ENCODE assay signal across 8 mouse cellular contexts in genomic region chr10:22402225-22402917, GRCm38 (mm10). TPM values are rescaled to one million over a fixed set of nuclear protein-coding genes. Genes with fewer than 3 reads are reported as not detected.
A peak's percentile ranks its signal among the peaks of the same experiment; 100 is the strongest.
DNase-seq lines count a peak whose midpoint lies in the region; ATAC-seq and TF ChIP-seq lines count a peak whose summit lies in the region.
"Not testable (repeated sequence)": the region's sequence is repeated elsewhere in the genome, so short reads cannot be mapped to it uniquely, and the experiment has no call there.

No protein-coding gene starts in this region.

- intact Hi-C loops in left cerebral cortex, adult 2 months (cut with DNase I): not testable (repeated sequence)

- DNase-seq in MEL-GATA-1-ER (ENCODE audit: extremely low read depth, low read depth): peak; percentile 30
- DNase-seq in embryo, embryonic 9.5 days (ENCODE audit: extremely low spot score): peak; percentile 63
- peak; percentile 33 to 58 for DNase-seq in heart, adult 18-20 months
- DNase-seq in intestine, embryonic 14.5 days (ENCODE audit: low spot score): peak; percentile 70
- DNase-seq in left cerebral cortex, adult 2 months (ENCODE audit: extremely low spot score in 1 of 2, low spot score in 2 of 2): peak; percentile 7 to 34
- DNase-seq in lung, postnatal 25 days (ENCODE audit: low spot score): peak; percentile 41
- DNase-seq in ovary, postnatal 36 days (ENCODE audit: low spot score): peak; percentile 57
- peak; percentile 60 for DNase-seq in thymus, postnatal 0 days (ENCODE audit: low spot score)

- H3K27ac ChIP-seq in intestine, embryonic 14.5 days (ENCODE audit: low read depth); left cerebral cortex, adult 2 months: not testable (repeated sequence)

- TF ChIP-seq CTCF in left cerebral cortex, adult 2 months (IDR thresholded peaks at IDR 0.05): peak; percentile 51

- H3K9ac ChIP-seq in intestine, embryonic 14.5 days (ENCODE audit: low read length): not testable (repeated sequence)

- not testable (repeated sequence) for H3K4me1 ChIP-seq in intestine, embryonic 14.5 days (replicated peaks; ENCODE audit: control insufficient read depth, insufficient read depth, low read length)

- 4% methylated on average over 9 of the region's 11 CpGs for WGBS in intestine, embryonic 14.5 days

- not testable (repeated sequence) for H3K27me3 ChIP-seq in intestine, embryonic 14.5 days (replicated peaks; ENCODE audit: control insufficient read depth, insufficient read depth, low read length)

- not testable (repeated sequence) for H3K36me3 ChIP-seq in intestine, embryonic 14.5 days (ENCODE audit: control insufficient read depth, insufficient read depth, low read length)

- not testable (repeated sequence) for H3K9me3 ChIP-seq in intestine, embryonic 14.5 days (ENCODE audit: control insufficient read depth, low read length)

- ATAC-seq in intestine, embryonic 14.5 days (replicated peaks; ENCODE audit: low FRiP score, low TSS enrichment, low read depth): peak; percentile 79

- H3K4me2 ChIP-seq in intestine, embryonic 14.5 days (ENCODE audit: low read length): not testable (repeated sequence)

- not testable (repeated sequence) for H3K4me3 ChIP-seq in intestine, embryonic 14.5 days (ENCODE audit: low read depth, low read length); left cerebral cortex, adult 2 months

RNA-seq across cellular contexts. Expression of gene Raet1d, which starts 42.0 kb away (rescaled TPM):
- not detected for total RNA-seq in heart, adult 18-20 months (2021)
- 8.8 and 9.7 TPM in 2 replicates for polyA plus RNA-seq in intestine, embryonic 14.5 days (2014; fragmentation: Nextera tagmentation; extraction: Ambion mirVana)
- total RNA-seq in left cerebral cortex, adult 2 months (2021): not detected
- polyA plus RNA-seq in thymus, postnatal 0 days (2015; fragmentation: Nextera tagmentation; extraction: Ambion mirVana): 0.56 and 0.58 TPM in 2 replicates
